ENCODE assay signal across 19 mouse cellular contexts in the genomic region with DNA sequence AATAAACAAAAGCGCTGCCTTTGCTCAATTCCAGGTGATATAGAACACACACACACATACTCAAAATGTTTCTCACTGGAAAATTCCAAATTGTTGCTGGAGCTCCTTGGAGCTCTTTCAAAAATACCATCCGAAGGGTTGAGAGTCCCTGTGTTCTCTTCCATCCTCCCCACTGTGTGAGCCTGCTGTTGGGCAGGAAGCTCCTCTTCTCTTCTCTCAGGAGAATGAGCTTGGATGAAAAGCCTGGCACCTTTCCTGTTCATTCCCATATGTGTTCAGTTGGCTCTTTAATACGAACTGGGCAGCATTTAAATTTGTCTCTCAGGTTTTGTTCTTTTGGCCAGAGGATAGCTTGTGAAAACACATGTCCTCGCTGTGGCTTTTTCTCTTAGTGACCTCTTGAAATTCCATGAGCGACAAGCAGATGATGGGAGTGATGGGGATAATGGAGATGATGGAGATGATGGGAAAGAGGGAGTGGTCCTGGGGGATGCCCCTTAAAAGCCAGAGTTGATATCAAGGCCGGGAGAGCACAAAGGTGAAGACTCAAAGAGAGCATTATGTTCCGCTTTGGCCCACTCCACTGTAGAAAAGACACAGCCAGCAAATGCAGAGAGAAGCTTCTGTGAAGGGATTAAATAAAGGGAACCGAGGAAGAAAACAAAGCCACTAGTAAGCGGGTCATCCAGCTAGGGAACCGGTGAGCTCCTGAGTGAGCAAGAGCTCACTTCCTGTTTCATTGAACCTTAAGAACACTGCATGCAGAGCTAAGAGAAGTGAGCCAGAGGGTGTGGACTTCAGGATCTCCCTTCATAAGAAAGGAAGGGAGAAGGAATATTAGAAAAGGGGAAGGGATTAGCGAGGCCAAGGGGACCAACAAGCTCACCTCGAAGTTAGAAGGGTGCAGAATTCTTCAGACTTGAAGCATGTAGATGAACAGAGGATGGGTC. TPM values are rescaled to one million over a fixed set of nuclear protein-coding genes. Genes with fewer than 3 reads are reported as not detected.
DNase-seq lines count a peak whose midpoint lies in the region; ATAC-seq and TF ChIP-seq lines count a peak whose summit lies in the region.
"Had no signal": no experiment of that assay in that cellular context is flagged by ENCODE, and none has a peak within 500 bp of the region (broad histone marks: within the 10 kb centered on the region; RNA-seq: fewer than 3 reads in every experiment).

No protein-coding gene starts in this region.

- 72% methylated on average over 12 of the region's 12 CpGs for WGBS in hindbrain, postnatal 0 days

- H3K27ac ChIP-seq in hindbrain, postnatal 0 days: no peak overlapping the region
- H3K27ac ChIP-seq: embryonic facial prominence, embryonic 15.5 days; forebrain, embryonic 12.5 days; heart, adult 2 months; kidney, postnatal 0 days; liver, embryonic 15.5 days had no signal

- no peaks in the 10 kb centered on the region for H3K36me3 ChIP-seq in hindbrain, postnatal 0 days (ENCODE audit: insufficient read depth, low read length)
- H3K36me3 ChIP-seq: embryonic facial prominence, embryonic 15.5 days; forebrain, embryonic 12.5 days; liver, embryonic 15.5 days had no signal

- H3K9me3 ChIP-seq in hindbrain, postnatal 0 days (ENCODE audit: low read length): no peaks in the 10 kb centered on the region
- H3K9me3 ChIP-seq: embryonic facial prominence, embryonic 15.5 days; forebrain, embryonic 12.5 days; liver, embryonic 15.5 days had no signal

- H3K4me1 ChIP-seq in hindbrain, postnatal 0 days (ENCODE audit: insufficient read depth, low read length): no peaks in the 10 kb centered on the region
- H3K4me1 ChIP-seq: embryonic facial prominence, embryonic 15.5 days; forebrain, embryonic 12.5 days had no signal

- peak; percentile 12 for DNase-seq in layer of hippocampus, adult 9-11 months
- DNase-seq in layer of hippocampus, adult 18-20 months (ENCODE audit: low spot score in 2 of 2): no peak
- peak; percentile 33 to 34 for DNase-seq in B cell, adult 2 months
- peak; percentile 85 for DNase-seq in cerebellum, adult 8-10 months
- DNase-seq in hindbrain, postnatal 0 days (ENCODE audit: low spot score): no peak
- no peak for DNase-seq in kidney, postnatal 10 days
- DNase-seq in heart, adult 8-10 months (ENCODE audit: low spot score): no peak
- DNase-seq: heart, adult 2 months; layer of hippocampus, postnatal 36 days; lung, postnatal 4 days; midbrain, embryonic 14.5 days; right cerebral cortex, adult 18-20 months had no signal

- no peak overlapping the region for H3K4me2 ChIP-seq in hindbrain, postnatal 0 days (ENCODE audit: low read depth, low read length)
- H3K4me2 ChIP-seq: embryonic facial prominence, embryonic 15.5 days; forebrain, embryonic 12.5 days; liver, embryonic 15.5 days had no signal

- H3K4me3 ChIP-seq in hindbrain, postnatal 0 days (ENCODE audit: low read length): no peak overlapping the region
- H3K4me3 ChIP-seq: embryonic facial prominence, embryonic 15.5 days; forebrain, embryonic 12.5 days; heart, adult 2 months; liver, embryonic 15.5 days had no signal

- peak; percentile 75 for ATAC-seq in megakaryocyte, adult 5-6 weeks (ENCODE audit: poor library complexity, severe bottlenecking)
- ATAC-seq in hindbrain, postnatal 0 days: no peak

- TF ChIP-seq CTCF in hindbrain, postnatal 0 days (IDR thresholded peaks at IDR 0.05; ENCODE audit: low read depth): no peak

- H3K27me3 ChIP-seq in hindbrain, postnatal 0 days (ENCODE audit: insufficient read depth, low read length): no peaks in the 10 kb centered on the region
- H3K27me3 ChIP-seq: liver, embryonic 15.5 days had no signal

- no peak overlapping the region for H3K9ac ChIP-seq in hindbrain, postnatal 0 days (replicated peaks; ENCODE audit: low read length)
- H3K9ac ChIP-seq: embryonic facial prominence, embryonic 15.5 days; forebrain, embryonic 12.5 days; liver, embryonic 15.5 days had no signal

RNA-seq across cellular contexts. Expression of gene Jaml, which starts 7.0 kb away (rescaled TPM):
- under 1 TPM; 0.32 to 0.84 TPM for total RNA-seq in layer of hippocampus, adult 18-20 months (2021)
- 11.7 and 13.9 TPM in 2 replicates for total RNA-seq in megakaryocyte, adult 5-6 weeks (2015)
- 25.1 and 27.0 TPM in 2 replicates for total RNA-seq in megakaryocyte, adult 5-6 weeks (2017)
- total RNA-seq in hindbrain, postnatal 0 days (2014; rRNA removed): not detected in 2 replicates
- polyA plus RNA-seq in hindbrain, postnatal 0 days (2015; fragmentation: Nextera tagmentation; extraction: Ambion mirVana): 0.40 and 0.71 TPM in 2 replicates
- total RNA-seq in heart, adult 8-10 months (2022): not detected
- polyA plus RNA-seq: neural tube, embryonic 14.5 days had no signal

RNA-seq across cellular contexts. Expression of gene Mpzl3, which starts 31.0 kb away (rescaled TPM):
- total RNA-seq in layer of hippocampus, adult 18-20 months (2021): 1 to 10 TPM; 4.2 to 5.7 TPM
- total RNA-seq in megakaryocyte, adult 5-6 weeks (2015): 2.0 and 2.5 TPM in 2 replicates
- 2.9 and 3.8 TPM in 2 replicates for total RNA-seq in megakaryocyte, adult 5-6 weeks (2017)
- 0.50 and 1.8 TPM in 2 replicates for total RNA-seq in hindbrain, postnatal 0 days (2014; rRNA removed)
- 1.2 and 1.6 TPM in 2 replicates for polyA plus RNA-seq in hindbrain, postnatal 0 days (2015; fragmentation: Nextera tagmentation; extraction: Ambion mirVana)
- 1 to 10 TPM; 1.9 to 3.7 (median 3.1) TPM for total RNA-seq in heart, adult 8-10 months (2022)

RNA-seq across cellular contexts. Expression of gene Scn2b, which starts 31.6 kb away (rescaled TPM):
- 100 to 1,000 TPM; 261 to 264 TPM for total RNA-seq in layer of hippocampus, adult 18-20 months (2021)
- 0.42 and 0.78 TPM in 2 replicates for total RNA-seq in megakaryocyte, adult 5-6 weeks (2015)
- 0.95 and 0.98 TPM in 2 replicates for total RNA-seq in megakaryocyte, adult 5-6 weeks (2017)
- total RNA-seq in hindbrain, postnatal 0 days (2014; rRNA removed): 9.9 and 14.3 TPM in 2 replicates
- 9.0 and 9.7 TPM in 2 replicates for polyA plus RNA-seq in hindbrain, postnatal 0 days (2015; fragmentation: Nextera tagmentation; extraction: Ambion mirVana)
- 1 to 10 TPM in 2 of 4 experiments, under 1 TPM in 2; 0.81 to 1.4 (median 1.1) TPM for total RNA-seq in heart, adult 8-10 months (2022)

RNA-seq across cellular contexts. Expression of gene Mpzl2, which starts 46.4 kb away (rescaled TPM):
- total RNA-seq in layer of hippocampus, adult 18-20 months (2021): under 1 TPM; 0.43 to 0.67 TPM
- total RNA-seq in megakaryocyte, adult 5-6 weeks (2015): not detected in 2 replicates
- total RNA-seq in megakaryocyte, adult 5-6 weeks (2017): 0.04 TPM in 1 of 2 replicates, not detected in the other
- 2.0 and 4.1 TPM in 2 replicates for total RNA-seq in hindbrain, postnatal 0 days (2014; rRNA removed)
- polyA plus RNA-seq in hindbrain, postnatal 0 days (2015; fragmentation: Nextera tagmentation; extraction: Ambion mirVana): 3.0 and 4.1 TPM in 2 replicates
- 1 to 10 TPM in 1 of 4 experiments, under 1 TPM in 3; 0.50 to 1.5 (median 0.88) TPM for total RNA-seq in heart, adult 8-10 months (2022)
- polyA plus RNA-seq: neural tube, embryonic 14.5 days had no signal

RNA-seq across cellular contexts. Expression of gene Scn4b, which starts 52.2 kb away (rescaled TPM):
- total RNA-seq in layer of hippocampus, adult 18-20 months (2021): 10 to 100 TPM; 12.9 to 15.5 TPM
- total RNA-seq in megakaryocyte, adult 5-6 weeks (2015): not detected in 2 replicates
- 0.04 TPM in 1 of 2 replicates, not detected in the other for total RNA-seq in megakaryocyte, adult 5-6 weeks (2017)
- total RNA-seq in hindbrain, postnatal 0 days (2014; rRNA removed): 2.2 TPM in 2 replicates
- polyA plus RNA-seq in hindbrain, postnatal 0 days (2015; fragmentation: Nextera tagmentation; extraction: Ambion mirVana): 0.79 and 0.85 TPM in 2 replicates
- total RNA-seq in heart, adult 8-10 months (2022): 10 to 100 TPM; 30.2 to 58.6 (median 38.0) TPM
- polyA plus RNA-seq: stomach, embryonic 14.5 days had no signal

Comparison
In these comparisons a context has a peak if more than half of its experiments do, and no peak if none do; other contexts are left out.
1. DNase-seq: peak in layer of hippocampus, adult 9-11 months (single experiment), B cell, adult 2 months (2 of 2) and cerebellum, adult 8-10 months (single experiment); none in layer of hippocampus, adult 18-20 months (0 of 2), hindbrain, postnatal 0 days (single experiment), kidney, postnatal 10 days (single experiment) and heart, adult 8-10 months (single experiment).
2. RNA of gene Jaml, which starts 7.0 kb away (total RNA-seq): 11.7 to 27.0 TPM in megakaryocyte, adult 5-6 weeks; 0.32 to 0.84 TPM in layer of hippocampus, adult 18-20 months, not detected in hindbrain, postnatal 0 days and not detected in heart, adult 8-10 months; every median in the first group is over 4 times any median in the second.
3. RNA of gene Scn2b, which starts 31.6 kb away (total RNA-seq): 261 to 264 TPM in layer of hippocampus, adult 18-20 months; 9.9 to 14.3 TPM in hindbrain, postnatal 0 days, 0.81 to 1.4 TPM in heart, adult 8-10 months and 0.42 to 0.98 TPM in megakaryocyte, adult 5-6 weeks; every median in the first group is over 10 times any median in the second.